Mouse (Mus musculus) cerebral cortex, adult 2 months (tissue): Measurements from ENCODE around the gene Lrriq4.

Source experiments
- WGBS: fragments of 180-500 bp; shearing (Covaris S2); methylation state at CpG from one replicate; pipeline ENCODE4 v1.1.7; 2018; 5-methylcytosine and 5-hydroxymethylcytosine counted together

Lrriq4 gene

DNA sequence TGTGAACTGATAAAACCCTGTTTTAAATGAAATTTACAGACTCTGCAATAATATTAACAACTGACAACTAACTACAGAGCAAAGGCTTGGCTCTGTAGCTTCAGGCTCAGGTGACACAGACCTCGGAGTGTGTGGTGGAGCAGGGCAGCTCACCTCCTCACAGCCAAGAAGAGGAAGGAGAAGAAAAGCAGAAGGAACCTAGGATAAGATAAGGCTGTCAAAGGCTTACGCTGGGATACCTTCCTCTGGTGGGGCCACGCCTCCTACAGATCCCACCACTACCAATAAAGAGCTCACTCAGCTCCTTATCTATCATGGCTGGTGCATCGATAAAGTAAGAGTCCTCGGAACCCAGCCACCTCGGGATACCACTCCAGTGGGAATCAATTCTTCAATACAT is 38.9 kb downstream of the Lrriq4 start:
- WGBS = 88% methylated on average over 6 of the region's 6 CpGs

DNA sequence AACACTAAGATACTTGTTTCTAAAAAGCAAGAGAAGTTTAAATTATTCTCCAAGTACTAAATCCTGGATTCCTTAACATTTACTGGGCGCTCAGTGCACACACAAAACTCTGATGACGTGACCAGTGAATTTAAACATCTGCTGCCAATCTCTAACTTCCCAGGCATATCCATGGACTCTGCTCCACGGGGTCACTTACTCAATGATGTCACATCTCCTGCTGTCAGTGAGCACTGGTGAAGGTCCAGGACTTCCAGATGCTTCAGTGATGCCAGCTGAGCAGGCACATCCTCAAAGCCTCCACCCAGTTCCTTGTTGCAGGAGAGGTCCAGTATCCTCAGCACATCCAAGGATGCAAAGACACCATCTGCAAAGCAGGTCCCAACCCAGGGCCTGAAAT is 42.9 kb downstream of the Lrriq4 start:
- WGBS = 87% methylated on average over 3 of the region's 3 CpGs

DNA sequence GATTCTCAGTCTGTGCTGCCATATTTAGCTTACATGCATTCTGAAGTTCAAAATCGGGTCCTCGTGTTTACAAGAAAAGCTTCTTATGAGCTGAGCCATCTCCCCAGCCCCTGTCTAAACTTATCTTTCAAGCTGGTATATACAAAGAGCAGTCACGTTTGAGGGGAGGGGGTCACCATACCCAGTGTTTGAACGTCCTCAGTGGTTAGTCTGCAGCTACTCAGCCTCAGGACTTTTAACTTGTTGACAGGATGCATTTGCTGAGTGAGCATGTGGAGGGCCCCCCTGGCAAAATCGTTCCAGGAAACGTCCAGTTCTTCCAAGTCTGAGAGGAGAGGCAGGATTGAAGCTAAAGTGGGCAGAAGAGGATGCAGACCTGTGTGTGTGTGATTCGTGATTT is 46.7 kb downstream of the Lrriq4 start:
- WGBS = 72% methylated on average over 7 of the region's 7 CpGs

DNA sequence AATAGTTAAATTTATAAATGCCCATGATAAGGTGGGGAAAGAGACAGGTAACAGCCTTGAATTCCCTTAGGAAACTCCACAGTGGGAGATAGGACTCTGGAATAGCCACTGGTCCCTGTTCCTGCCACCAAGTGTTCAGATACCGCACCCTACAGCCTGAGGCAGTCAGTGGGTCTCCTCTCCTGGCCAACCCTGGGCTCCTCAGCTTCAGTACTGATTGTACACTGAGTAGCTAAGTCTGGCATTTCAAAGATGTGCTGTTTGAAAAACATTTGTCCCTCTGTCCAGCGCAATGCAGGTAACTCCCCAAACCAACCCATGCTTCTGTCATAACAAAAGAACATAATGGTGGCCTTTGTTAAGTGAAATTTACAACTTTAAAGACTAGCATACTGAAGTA is 51.4 kb downstream of the Lrriq4 start:
- WGBS = 90% methylated on average over 2 of the region's 2 CpGs

DNA sequence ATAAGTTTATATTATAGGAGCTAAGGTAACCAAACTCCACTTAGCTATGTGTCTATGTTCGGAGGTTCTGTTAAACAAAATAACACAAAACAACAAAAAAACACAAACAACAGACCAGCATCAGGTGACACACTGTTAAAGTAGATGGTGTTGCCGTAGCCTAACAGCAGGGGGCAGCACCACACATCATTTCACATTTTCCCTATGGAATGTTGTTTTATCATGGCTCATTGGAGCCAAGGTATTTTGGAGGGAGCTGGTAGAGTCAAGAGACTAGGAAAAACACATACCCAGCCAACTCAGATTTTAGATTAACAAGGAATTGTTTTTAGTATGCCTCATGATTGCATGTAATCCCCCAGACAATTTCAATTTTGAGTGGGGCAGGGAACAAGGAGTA is 52.0 kb downstream of the Lrriq4 start:
- 13% methylated on average over 2 of the region's 2 CpGs for WGBS

DNA sequence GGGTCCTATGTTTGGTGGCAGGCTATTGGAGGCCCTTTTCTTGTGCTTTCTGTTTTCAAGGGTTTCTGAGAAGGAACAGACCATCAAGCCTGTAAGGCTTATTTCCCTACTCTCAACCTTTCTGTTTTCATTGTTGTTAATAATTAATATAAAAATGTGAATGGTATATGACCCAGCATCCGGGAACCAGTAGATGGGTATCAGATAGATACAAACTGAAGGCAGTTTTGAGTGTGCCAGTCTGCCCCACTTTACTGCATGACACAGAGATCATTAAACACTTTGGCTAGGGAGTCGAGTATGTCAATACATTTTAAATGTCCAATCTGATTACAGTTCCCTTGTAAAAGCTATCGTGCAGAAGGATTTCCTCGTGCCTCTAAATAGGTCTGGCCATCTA is 53.6 kb downstream of the Lrriq4 start:
- WGBS = 83% methylated on average over 4 of the region's 4 CpGs

DNA sequence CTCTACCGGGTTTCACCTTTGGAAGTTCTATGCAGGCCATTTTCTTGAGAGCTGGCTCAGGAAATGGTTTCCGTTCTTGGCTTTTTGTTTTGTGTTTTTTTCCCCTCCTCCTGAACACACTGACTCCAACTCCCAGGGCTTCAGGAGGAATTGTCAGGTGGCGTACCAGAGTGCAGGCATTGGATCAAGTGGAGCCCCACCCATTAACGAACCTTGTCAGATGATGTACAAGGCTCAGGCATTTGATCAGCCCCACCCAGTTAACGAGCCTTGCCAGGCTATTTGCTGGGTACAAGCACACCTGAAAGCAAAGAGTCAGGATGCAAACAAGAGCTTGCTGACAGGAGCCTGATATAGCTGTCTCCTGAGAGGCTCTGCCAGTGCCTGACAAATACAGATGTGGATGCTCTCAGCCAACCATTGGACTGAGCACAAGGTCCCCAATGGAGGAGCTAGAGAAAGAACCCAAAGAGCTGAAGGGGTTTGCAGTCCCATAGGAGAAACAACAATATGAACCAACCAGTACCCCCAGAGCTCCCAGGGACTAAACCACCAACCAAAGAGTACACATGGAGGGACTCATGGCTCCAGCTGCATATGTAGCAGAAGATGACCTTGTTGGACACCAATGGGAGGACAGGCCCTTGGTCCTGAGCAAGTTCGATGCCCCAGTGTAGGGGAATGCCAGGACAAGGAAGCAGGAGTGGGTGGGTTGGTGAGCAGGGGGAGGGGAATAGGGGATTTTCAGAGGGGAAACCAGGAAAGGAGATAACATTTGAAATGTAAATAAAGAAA is 55.6 kb downstream of the Lrriq4 start, which contains the start of gene Lrrc31:
Lrrc31 (minus strand) TSS at position 133 of the 795 bp plus-strand sequence.
- WGBS = 84% methylated on average over 6 of the region's 6 CpGs

DNA sequence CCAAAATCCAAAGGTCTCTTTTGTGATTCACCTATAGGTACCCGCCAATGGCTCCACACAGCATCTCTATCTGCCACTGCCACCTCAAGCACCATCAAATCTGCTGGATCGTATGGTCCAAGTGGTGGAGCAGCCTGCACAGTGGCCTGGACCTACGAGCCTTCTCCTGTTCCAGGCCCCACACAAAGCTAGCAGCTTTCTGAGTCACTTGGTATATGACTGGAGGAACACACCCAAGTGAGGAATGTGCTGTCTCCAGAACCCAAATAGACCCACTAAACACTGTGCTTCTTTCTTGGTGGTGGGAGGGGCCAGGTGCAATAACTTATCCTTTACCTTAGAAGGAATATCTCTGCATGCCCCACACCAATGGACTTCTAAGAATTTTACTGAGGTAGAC is 61.7 kb downstream of the Lrriq4 start:
- WGBS = 88% methylated on average over 3 of the region's 3 CpGs

DNA sequence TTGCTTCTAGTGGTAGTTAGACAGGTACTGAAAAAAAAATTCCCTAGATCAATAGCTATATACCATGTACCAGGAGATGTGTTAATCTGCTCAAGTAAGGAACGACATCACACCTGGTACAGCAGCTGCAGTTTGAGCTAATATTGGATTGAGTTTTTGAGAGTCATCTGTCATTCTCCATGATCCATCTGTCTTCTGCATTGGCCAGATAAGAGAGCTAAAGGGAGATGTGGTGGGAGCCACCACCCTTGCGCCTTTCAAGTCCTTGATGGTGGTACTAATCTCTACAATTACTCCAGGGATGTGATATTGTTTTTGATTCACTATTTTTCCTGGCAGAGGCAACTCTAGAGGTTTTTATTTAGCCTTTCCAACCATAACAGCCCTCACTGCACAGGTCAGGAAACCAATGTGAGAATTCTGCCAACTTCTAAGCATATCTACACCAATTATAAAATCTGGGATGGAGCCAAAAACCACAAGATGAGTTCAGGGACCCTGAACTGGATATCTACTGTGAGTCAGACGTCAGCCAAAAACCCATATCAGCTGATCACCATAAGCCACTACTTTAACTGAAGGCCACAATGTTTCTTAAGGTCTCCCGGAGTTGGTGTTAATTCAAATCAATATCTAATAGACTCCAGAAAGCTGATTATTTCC is 62.4 kb downstream of the Lrriq4 start:
- 84% methylated on average over 4 of the region's 4 CpGs for WGBS

DNA sequence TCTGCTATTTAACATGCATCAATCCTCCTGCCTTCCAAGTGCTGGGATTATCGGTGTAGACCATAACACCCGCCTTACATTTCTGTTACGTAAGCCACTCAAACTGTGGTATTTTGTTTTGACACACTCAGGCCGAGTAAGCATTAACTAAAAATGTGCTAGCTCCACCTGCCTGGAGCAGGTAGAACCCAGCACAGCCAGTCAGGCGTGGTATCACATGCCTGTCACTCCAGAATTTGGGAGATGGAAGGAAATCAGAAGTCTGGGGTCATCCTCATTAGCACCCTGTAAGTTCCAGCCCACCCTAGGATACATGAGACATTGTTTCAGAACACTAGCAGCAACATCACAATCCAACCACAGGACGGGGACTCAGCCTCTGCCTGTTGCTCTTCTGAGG is 65.9 kb downstream of the Lrriq4 start:
- WGBS = 91% methylated on average over 6 of the region's 6 CpGs

DNA sequence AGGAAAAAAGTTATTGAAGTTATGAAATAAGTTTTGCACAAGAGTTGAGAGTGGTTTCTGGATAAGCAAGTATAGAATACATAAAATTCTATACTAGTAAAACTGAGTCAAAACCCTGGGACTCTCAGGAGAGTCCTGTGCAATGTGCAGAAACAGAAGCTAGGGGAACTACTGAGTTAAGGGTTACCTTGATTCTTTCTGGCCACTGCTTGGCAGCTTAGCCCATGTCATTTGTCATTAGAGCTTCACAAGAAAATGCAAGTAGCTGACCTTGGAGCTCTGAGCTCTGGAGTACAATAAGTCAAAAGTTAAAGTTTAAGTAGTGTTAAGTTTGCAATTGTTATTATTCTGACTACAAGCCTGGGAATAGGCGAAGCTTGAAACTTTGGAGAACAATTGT is 69.0 kb downstream of the Lrriq4 start:
- 92% methylated on average over 1 of the region's 1 CpGs for WGBS

DNA sequence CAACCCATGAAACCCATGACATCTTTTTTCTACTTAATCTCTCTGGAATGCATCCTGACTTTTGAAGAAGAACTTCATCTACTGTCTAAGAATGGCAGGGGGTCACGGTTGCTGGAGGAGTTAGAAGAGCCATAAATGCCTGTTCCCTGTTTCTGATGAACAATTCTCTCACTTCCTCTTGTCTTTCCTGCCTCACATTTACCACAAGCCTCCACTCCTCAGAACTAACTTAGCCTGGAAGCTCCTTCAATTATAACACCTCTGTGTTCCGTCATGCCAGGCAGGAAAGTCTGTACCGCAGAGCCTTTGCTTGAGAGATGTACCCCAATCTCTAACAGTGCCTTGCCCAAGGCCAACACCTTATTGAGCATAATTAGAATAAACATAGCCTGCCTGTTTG is 74.3 kb downstream of the Lrriq4 start:
- 93% methylated on average over 3 of the region's 3 CpGs for WGBS
